Mouse (Mus musculus) MEL (cell line): ENCODE data around the gene Ugt1a6b. TPM values are rescaled to one million over a fixed set of nuclear protein-coding genes. Genes with fewer than 3 reads are reported as not detected.

Source experiments
- DNase-seq: peaks from one replicate; pipeline ENCODE4 v3.0.0; 2011; ENCODE audit warnings: low read depth, low spot score
- H3K27ac ChIP-seq: 2 replicates; pipeline ENCODE4 v1.5.1; 2012; ENCODE audit warnings: low read depth, mild to moderate bottlenecking, control low read depth, low read length, moderate library complexity; ENCODE audit not compliant: control insufficient read depth
- H3K27me3 ChIP-seq, 2 experiments: fragments of 150-350 bp in 1 of 2; sonication (generic) in 1 of 2; 2 replicates each; pipeline ENCODE4 v1.6.1; 2012; ENCODE audit warnings: low read length in 2 of 2, mild to moderate bottlenecking in 2 of 2, improper control_type of control experiment in 1 of 2, moderate library complexity in 1 of 2; ENCODE audit not compliant: insufficient read depth in 2 of 2, control insufficient read depth in 1 of 2
- H3K36me3 ChIP-seq, 2 experiments: 2 replicates each; pipeline ENCODE4 v1.6.1; 2012 to 2014; ENCODE audit warnings: low read length in 2 of 2, improper control_type of control experiment in 1 of 2, inconsistent platforms in 1 of 2, mild to moderate bottlenecking in 1 of 2; ENCODE audit not compliant: insufficient read depth in 2 of 2, control insufficient read depth in 1 of 2
- H3K4me1 ChIP-seq, 2 experiments: fragments of 150-350 bp in 1 of 2; sonication (generic) in 1 of 2; 2 replicates each; pipeline ENCODE4 v1.6.1; 2012; ENCODE audit warnings: low read length in 2 of 2, improper control_type of control experiment in 1 of 2, mild to moderate bottlenecking in 1 of 2; ENCODE audit not compliant: insufficient read depth in 2 of 2, control insufficient read depth in 1 of 2
- H3K4me3 ChIP-seq, 2 experiments: fragments of 150-350 bp in 1 of 2; sonication (generic) in 1 of 2; 2 replicates each; pipeline ENCODE4 v1.5.1; 2012; ENCODE audit warnings: low read depth in 2 of 2, low read length in 2 of 2, mild to moderate bottlenecking in 2 of 2, moderate library complexity in 2 of 2, control low read depth in 1 of 2, improper control_type of control experiment in 1 of 2; ENCODE audit not compliant: control insufficient read depth in 1 of 2, insufficient read depth in 1 of 2
- H3K79me2 ChIP-seq: 2 replicates; pipeline ENCODE4 v1.6.1; 2012; ENCODE audit warnings: mild to moderate bottlenecking, low read length, moderate library complexity; ENCODE audit not compliant: control insufficient read depth, poor library complexity, insufficient read depth
- H3K9ac ChIP-seq: 2 replicates; pipeline ENCODE4 v1.6.1; 2012; ENCODE audit warnings: low read depth, mild to moderate bottlenecking, control low read depth, low read length, moderate library complexity; ENCODE audit not compliant: control insufficient read depth, poor library complexity, severe bottlenecking
- H3K9me3 ChIP-seq: fragments of 150-350 bp; sonication (generic); replicated peaks from 2 replicates; pipeline ENCODE4 v1.6.1; 2012; ENCODE audit warnings: mild to moderate bottlenecking, low read length, improper control_type of control experiment, moderate library complexity; ENCODE audit not compliant: insufficient read depth
- BHLHE40 ChIP-seq: IDR thresholded peaks from 2 replicates; pipeline ENCODE4 v1.6.1; 2012; ENCODE audit warnings: low read depth, mild to moderate bottlenecking, inconsistent platforms, low read length, improper control_type of control experiment, borderline replicate concordance
- CHD1 ChIP-seq: IDR thresholded peaks from 2 replicates; pipeline ENCODE4 v1.6.1; 2012; ENCODE audit warnings: low read depth, mild to moderate bottlenecking, inconsistent platforms, low read length, improper control_type of control experiment
- CTCF ChIP-seq, 3 experiments: IDR thresholded peaks in 2 of 3; conservative IDR thresholded peaks in 1 of 3; 2 replicates each; pipeline ENCODE4 v1.5.1; 2011 to 2012; ENCODE audit warnings: low read length in 3 of 3, low read depth in 2 of 3, mild to moderate bottlenecking in 2 of 3, improper control_type of control experiment in 1 of 3, inconsistent platforms in 1 of 3, mixed read lengths in 1 of 3, moderate library complexity in 1 of 3; ENCODE audit not compliant: control insufficient read depth in 1 of 3, insufficient read depth in 1 of 3, poor library complexity in 1 of 3, severe bottlenecking in 1 of 3
- E2F4 ChIP-seq: IDR thresholded peaks from 2 replicates; pipeline ENCODE4 v1.6.1; 2011; ENCODE audit warnings: low read depth, low read length, improper control_type of control experiment, borderline replicate concordance
- ELF1 ChIP-seq: IDR thresholded peaks from 2 replicates; pipeline ENCODE4 v1.6.1; 2014; ENCODE audit warnings: low read depth, mild to moderate bottlenecking, inconsistent platforms, low read length, improper control_type of control experiment, moderate library complexity
- GATA1 ChIP-seq: IDR thresholded peaks from 2 replicates; pipeline ENCODE4 v1.6.1; 2011; ENCODE audit warnings: low read depth, low read length, improper control_type of control experiment
- HCFC1 ChIP-seq: IDR thresholded peaks from 2 replicates; pipeline ENCODE4 v1.6.1; 2012; ENCODE audit warnings: low read depth, mild to moderate bottlenecking, inconsistent platforms, low read length, improper control_type of control experiment, moderate library complexity
- MAFK ChIP-seq: IDR thresholded peaks from 2 replicates; pipeline ENCODE4 v1.6.1; 2011; ENCODE audit warnings: low read depth, mild to moderate bottlenecking, low read length, improper control_type of control experiment, borderline replicate concordance
- MAZ ChIP-seq: IDR thresholded peaks from 2 replicates; pipeline ENCODE4 v1.6.1; 2012; ENCODE audit warnings: low read depth, mild to moderate bottlenecking, inconsistent platforms, low read length, improper control_type of control experiment
- MYC ChIP-seq: IDR thresholded peaks from 2 replicates; pipeline ENCODE4 v1.6.1; 2011; ENCODE audit warnings: low read depth, mild to moderate bottlenecking, low read length, improper control_type of control experiment, moderate library complexity
- NRF1 ChIP-seq: IDR thresholded peaks from 2 replicates; pipeline ENCODE4 v1.6.1; 2014; ENCODE audit warnings: low read depth, mild to moderate bottlenecking, inconsistent platforms, low read length, improper control_type of control experiment, moderate library complexity; ENCODE audit not compliant: poor library complexity, insufficient read depth, severe bottlenecking
- POLR2A ChIP-seq, 2 experiments: IDR thresholded peaks; 2 replicates each; pipeline ENCODE4 v1.6.1; 2011 to 2012; ENCODE audit warnings: low read length in 2 of 2, mild to moderate bottlenecking in 2 of 2, control low read depth in 1 of 2, improper control_type of control experiment in 1 of 2, low read depth in 1 of 2, moderate library complexity in 1 of 2; ENCODE audit not compliant: control insufficient read depth in 1 of 2, insufficient read depth in 1 of 2, poor library complexity in 1 of 2
- POLR2AphosphoS2 ChIP-seq: IDR thresholded peaks from 2 replicates; pipeline ENCODE4 v1.6.1; 2011; ENCODE audit warnings: low read length, improper control_type of control experiment
- RAD21 ChIP-seq: IDR thresholded peaks from 2 replicates; pipeline ENCODE4 v1.6.1; 2011; ENCODE audit warnings: mild to moderate bottlenecking, low read depth, low read length, improper control_type of control experiment
- RCOR1 ChIP-seq: IDR thresholded peaks from 2 replicates; pipeline ENCODE4 v1.6.1; 2012; ENCODE audit warnings: low read depth, mild to moderate bottlenecking, inconsistent platforms, low read length, improper control_type of control experiment
- SIN3A ChIP-seq: IDR thresholded peaks from 2 replicates; pipeline ENCODE4 v1.6.1; 2012; ENCODE audit warnings: low read length, improper control_type of control experiment, inconsistent platforms
- TBP ChIP-seq: IDR thresholded peaks from 2 replicates; pipeline ENCODE4 v1.8.0; 2011; ENCODE audit warnings: low read depth, low read length, improper control_type of control experiment
- TCF12 ChIP-seq: IDR thresholded peaks from 2 replicates; pipeline ENCODE4 v1.6.1; 2014; ENCODE audit warnings: low read depth, mild to moderate bottlenecking, inconsistent platforms, low read length, improper control_type of control experiment, moderate library complexity
- UBTF ChIP-seq: IDR thresholded peaks from 2 replicates; pipeline ENCODE4 v1.6.1; 2012; ENCODE audit warnings: low read depth, mild to moderate bottlenecking, inconsistent platforms, low read length, improper control_type of control experiment, moderate library complexity, borderline replicate concordance; ENCODE audit not compliant: insufficient read depth
- USF1 ChIP-seq: IDR thresholded peaks from 2 replicates; pipeline ENCODE4 v1.6.1; 2014; ENCODE audit warnings: low read depth, mild to moderate bottlenecking, inconsistent platforms, low read length, improper control_type of control experiment, moderate library complexity
- USF2 ChIP-seq, 2 experiments: IDR thresholded peaks; 2 replicates each; pipeline ENCODE4 v1.6.1; 2011 to 2012; ENCODE audit warnings: improper control_type of control experiment in 2 of 2, low read length in 2 of 2, borderline replicate concordance in 1 of 2, inconsistent platforms in 1 of 2, low read depth in 1 of 2, mild to moderate bottlenecking in 1 of 2; ENCODE audit not compliant: insufficient read depth in 1 of 2
- ZC3H11A ChIP-seq: IDR thresholded peaks from 2 replicates; pipeline ENCODE4 v1.6.1; 2012; ENCODE audit warnings: low read depth, mild to moderate bottlenecking, inconsistent platforms, low read length, improper control_type of control experiment
- ZMIZ1 ChIP-seq: IDR thresholded peaks from 2 replicates; pipeline ENCODE4 v1.6.1; 2012; ENCODE audit warnings: low read depth, mild to moderate bottlenecking, inconsistent platforms, low read length, improper control_type of control experiment, moderate library complexity
- ZNF384 ChIP-seq: IDR thresholded peaks from 2 replicates; pipeline ENCODE4 v1.6.1; 2012; ENCODE audit warnings: low read depth, mild to moderate bottlenecking, inconsistent platforms, low read length, improper control_type of control experiment
- polyA plus RNA-seq, 2 experiments: library from polyadenylated mRNA; stranded (reverse) in 1 of 2; unstranded in 1 of 2; fragments of >175 nt in 1 of 2; fragments of >200 nt in 1 of 2; gene quantifications; 2 replicates each; pipeline versions ENCODE4 v1.2.1 to v1.2.4; 2012; ENCODE audit warnings: low replicate concordance in 2 of 2, low read depth in 1 of 2; ENCODE audit not compliant: insufficient read length in 2 of 2, insufficient read depth in 1 of 2, missing spikeins in 1 of 2
- total RNA-seq: library from RNA; depleted of rRNA; stranded (reverse); fragments of 300-350 nt; gene quantifications from 2 replicates; pipeline ENCODE4 v1.2.3, GENCODE M21; 2012

Ugt1a6b gene
- total and polyA plus RNA-seq, 3 experiments: not detected

DNA sequence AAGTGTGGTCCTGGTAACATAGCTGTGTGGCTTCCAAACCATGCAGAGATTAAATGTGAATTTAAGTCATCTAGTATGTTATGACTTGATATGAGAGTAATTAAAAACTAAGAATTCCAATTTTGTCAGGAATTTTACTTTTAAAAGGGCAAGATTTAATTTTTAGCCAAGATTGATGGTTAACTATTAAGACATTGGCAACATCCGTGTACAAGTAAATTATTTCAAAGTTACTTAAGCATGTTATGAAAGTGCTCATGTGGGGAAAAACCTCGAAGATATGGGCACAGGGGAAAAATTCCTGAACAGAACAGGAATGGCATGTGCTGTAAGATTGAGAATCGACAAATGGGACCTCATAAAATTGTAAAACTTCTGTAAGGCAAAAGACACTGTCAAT is 94.4 kb downstream of the Ugt1a6b start:
- DNase-seq: no peak
- Histone ChIP-seq H3K79me2 (no peaks in the 10 kb centered on the region), H3K27ac (no peak overlapping the region), H3K9me3 (no peaks in the 10 kb centered on the region), H3K9ac (no peak overlapping the region), H3K4me3 (no peak overlapping the region), H3K4me1 (no peaks in the 10 kb centered on the region), H3K36me3 (no peaks in the 10 kb centered on the region), H3K27me3 (peaks cover 2 to 3% of the 10 kb centered on the region in 2 experiments; a peak in 2 of 4 replicates)
- TF ChIP-seq ZC3H11A (no peak), SIN3A (no peak), RCOR1 (no peak), POLR2A (IDR thresholded peaks at IDR 0.05; ENCODE audit: control insufficient read depth in 1 of 2, insufficient read depth in 1 of 2, low read depth in 1 of 2, low read length in 2 of 2, poor library complexity in 1 of 2) (no peak), RAD21 (no peak), ZMIZ1 (no peak), MAZ (no peak), USF2 (IDR thresholded peaks at IDR 0.05; ENCODE audit: borderline replicate concordance in 1 of 2, insufficient read depth in 1 of 2, low read depth in 1 of 2, low read length in 2 of 2) (no peak), BHLHE40 (no peak), UBTF (no peak), ELF1 (no peak), E2F4 (no peak), MAFK (no peak)

DNA sequence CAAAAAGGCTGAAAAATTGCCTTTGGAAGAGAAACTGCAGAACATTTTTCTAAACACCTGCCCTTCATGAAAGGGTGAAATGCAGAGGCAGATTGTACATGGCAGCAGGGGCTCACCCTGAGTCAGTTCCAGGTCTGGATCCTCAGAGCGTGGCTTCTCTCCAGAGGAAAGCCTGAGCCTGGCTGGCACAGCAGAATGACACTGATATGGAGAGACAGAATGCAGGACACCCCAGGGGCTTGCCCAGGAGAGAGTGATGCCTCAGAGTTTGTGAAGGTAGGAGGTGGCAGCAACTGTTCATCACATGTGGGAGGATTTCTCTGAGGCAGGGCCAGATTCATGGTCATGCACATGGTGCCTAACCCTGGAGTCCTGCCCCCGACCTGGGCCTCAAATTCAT is 96.9 kb downstream of the Ugt1a6b start:
- Histone ChIP-seq H3K27ac (no peak overlapping the region), H3K36me3 (no peaks in the 10 kb centered on the region)

DNA sequence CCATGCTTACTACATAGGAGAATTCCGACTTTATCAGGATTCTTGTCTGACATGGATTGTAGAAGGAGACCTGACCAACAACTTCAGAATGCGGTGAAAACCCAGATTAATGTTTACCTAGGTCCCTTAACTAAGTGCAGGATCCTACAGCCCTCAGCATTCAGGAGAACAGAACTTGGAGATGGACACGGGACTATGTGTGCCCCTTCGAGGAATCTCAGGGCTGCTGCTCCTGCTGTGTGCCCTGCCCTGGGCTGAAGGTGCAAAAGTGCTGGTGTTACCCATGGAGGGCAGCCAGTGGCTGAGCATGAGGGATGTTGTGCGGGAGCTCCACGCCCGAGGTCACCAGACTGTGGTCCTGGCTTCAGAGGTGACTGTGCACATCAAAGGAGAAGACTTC is 97.4 kb downstream of the Ugt1a6b start, which contains the start of gene Ugt1a2:
Gene Ugt1a2 (plus strand): TSS at position 146 of the 400 bp plus-strand sequence.
- Histone ChIP-seq H3K9ac (no peak within 1 kb of the TSS), H3K9me3 (no peaks in the 10 kb centered on the region), H3K4me1 (no peaks in the 10 kb centered on the region), H3K27ac (no peak within 1 kb of the TSS), H3K27me3 (peaks cover 2 to 3% of the 10 kb centered on the region in 2 experiments; a peak in 2 of 4 replicates), H3K4me3 (no peak within 1 kb of the TSS), H3K79me2 (no peaks in the 10 kb centered on the region), H3K36me3 (no peaks in the 10 kb centered on the region)
- no peak for DNase-seq
- TF ChIP-seq RAD21: no peak
- TF ChIP-seq MYC: no peak
- TF ChIP-seq CTCF (IDR thresholded peaks at IDR 0.05 in 2 of 3, conservative IDR thresholded peaks at IDR 0.05 in 1 of 3; ENCODE audit: control insufficient read depth in 1 of 3, insufficient read depth in 1 of 3, low read depth in 2 of 3, low read length in 3 of 3, poor library complexity in 1 of 3, severe bottlenecking in 1 of 3): no peak
- no peak for TF ChIP-seq GATA1
- no peak for TF ChIP-seq POLR2AphosphoS2
- no peak for TF ChIP-seq NRF1
- no peak for TF ChIP-seq E2F4
- TF ChIP-seq MAFK: no peak
- no peak for TF ChIP-seq POLR2A (IDR thresholded peaks at IDR 0.05; ENCODE audit: control insufficient read depth in 1 of 2, insufficient read depth in 1 of 2, low read depth in 1 of 2, low read length in 2 of 2, poor library complexity in 1 of 2)
- no peak for TF ChIP-seq SIN3A
- TF ChIP-seq TCF12: no peak
- TF ChIP-seq ZNF384: no peak
- TF ChIP-seq CHD1: no peak
- no peak for TF ChIP-seq HCFC1
- no peak for TF ChIP-seq TBP
- TF ChIP-seq USF1: no peak

More for the DNA sequence above, 96.9 kb downstream of the Ugt1a6b start:
- TF ChIP-seq GATA1 (no peak), MYC (no peak), NRF1 (no peak), E2F4 (no peak)
- TF ChIP-seq, all 39 proteins: peak for 0
- no peaks in the 10 kb centered on the region for H3K9me3 ChIP-seq
- H3K27me3 ChIP-seq: peaks cover 2 to 3% of the 10 kb centered on the region in 2 experiments; a peak in 2 of 4 replicates
- H3K9ac ChIP-seq: no peak overlapping the region
- DNase-seq: no peak
- no peak overlapping the region for H3K4me3 ChIP-seq
- H3K4me1 ChIP-seq: no peaks in the 10 kb centered on the region
- no peaks in the 10 kb centered on the region for H3K79me2 ChIP-seq
